Mouse (Mus musculus) neutrophil, adult 65 days (primary cell): ENCODE data around the gene Lrpprc. TPM values are rescaled to one million over a fixed set of nuclear protein-coding genes. Genes with fewer than 3 reads are reported as not detected.

Experiments
- total RNA-seq: library from RNA; stranded (reverse); gene quantifications from 2 replicates; pipeline ENCODE4 v1.2.4, GENCODE M21; 2023

Lrpprc gene
- total RNA-seq, result 12.1 and 13.5 TPM in 2 replicates

DNA sequence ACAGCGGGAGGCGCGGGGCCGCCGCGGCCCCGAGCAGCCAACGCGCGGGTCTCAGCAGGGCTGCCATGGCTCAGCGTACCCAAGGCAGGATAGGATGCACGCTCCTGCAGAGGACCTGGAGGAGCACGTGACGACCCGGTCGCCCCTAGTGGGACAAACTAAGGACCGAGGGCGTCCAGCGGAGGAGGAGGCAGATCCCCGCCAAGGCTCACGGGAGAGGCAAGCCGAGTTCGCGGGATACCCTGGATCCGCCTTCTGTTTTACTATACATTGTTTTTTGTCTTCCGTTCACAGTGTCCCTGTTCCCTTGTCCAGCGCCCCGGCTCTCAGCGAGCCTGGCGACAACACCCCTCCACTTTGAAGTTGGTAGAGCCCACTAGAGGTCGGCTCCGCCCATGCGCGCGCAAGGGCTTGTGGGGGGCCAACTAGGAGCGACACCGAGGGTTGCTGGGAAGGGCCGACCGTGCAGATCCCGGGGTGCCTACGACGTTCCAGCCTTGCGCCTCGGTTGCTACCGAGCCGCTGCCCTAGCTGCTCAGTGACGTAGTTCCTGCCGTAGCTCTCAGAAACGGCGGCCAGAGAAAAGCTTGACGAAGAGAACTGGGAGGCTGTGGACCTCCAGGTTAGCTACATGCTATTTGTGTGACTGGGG, at the start of gene Lrpprc:
Gene Lrpprc, minus strand, starts transcription at position 343 of the 652 bp plus-strand sequence.

DNA sequence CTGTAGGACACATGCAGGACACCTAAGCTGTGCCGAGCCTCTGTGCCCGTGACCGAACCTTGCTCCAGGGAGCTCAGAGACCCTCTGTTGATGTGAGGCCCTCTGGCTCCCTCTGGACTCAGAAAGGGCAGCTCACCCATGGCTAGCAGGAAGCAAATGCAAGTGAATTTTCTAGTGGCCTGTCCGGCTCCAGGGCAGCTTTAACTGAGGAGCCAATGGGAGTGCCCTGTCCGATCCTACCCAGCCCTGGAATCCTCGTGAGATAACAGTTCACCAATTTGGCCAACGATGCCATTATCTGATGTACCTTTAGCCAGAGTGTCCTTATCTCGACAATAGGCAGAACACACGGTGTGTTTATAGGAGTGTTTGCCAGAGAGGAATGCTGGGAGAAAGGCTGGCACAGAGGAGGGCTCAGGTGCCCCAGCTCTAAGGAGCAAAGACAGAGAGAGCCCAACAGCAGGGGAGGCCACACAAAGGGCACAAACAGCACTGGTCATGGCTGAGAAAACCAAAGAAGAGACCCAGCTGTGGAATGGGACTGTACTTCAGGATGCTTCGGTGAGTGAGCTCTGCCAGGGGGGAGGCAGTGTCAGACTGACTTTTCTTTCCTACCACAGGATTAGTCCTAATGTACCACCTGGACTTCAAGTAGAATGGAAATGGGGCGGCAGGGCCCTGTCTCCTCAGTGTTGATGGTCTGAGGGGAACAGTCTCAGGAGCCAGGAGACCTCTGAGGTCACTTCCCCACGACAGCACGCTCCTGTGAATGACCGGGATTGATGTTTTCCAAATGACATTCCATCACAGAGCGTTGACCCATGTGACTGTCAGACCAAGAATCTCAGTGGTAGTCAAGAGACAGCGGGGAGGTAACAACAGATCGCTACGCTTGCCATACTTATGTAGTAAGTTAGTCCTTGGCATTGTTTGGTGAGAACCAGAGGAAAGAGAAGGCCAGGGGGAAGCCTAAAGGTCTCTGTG, 107.6 kb downstream of the Lrpprc start, which contains the start of gene Abcg5:
Gene Abcg5, minus strand, starts transcription at position 278 of the 984 bp plus-strand sequence.

DNA sequence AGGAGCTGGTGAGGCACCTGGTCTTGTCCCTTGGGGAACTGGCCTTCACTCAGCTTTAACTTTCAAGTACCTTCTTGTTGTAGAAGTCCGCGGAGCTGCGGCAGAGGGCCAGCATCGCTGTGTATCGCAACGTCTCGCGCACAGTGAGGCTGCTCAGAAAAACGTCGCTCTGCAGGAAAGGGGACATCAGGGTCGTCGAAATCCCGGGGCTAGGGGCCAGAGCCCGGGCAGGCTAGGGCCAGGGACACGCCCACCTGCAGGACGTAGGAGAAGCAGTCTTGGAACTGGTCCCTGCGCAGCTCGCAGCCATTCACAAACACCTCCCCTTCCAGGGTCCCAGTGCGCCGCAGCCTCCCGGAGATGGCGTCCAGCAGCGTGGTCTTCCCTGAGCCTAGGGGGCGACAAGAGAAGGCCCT, 114.6 kb downstream of the Lrpprc start, which contains the start of gene Abcg8:
Gene Abcg8, plus strand, starts transcription at position 352 of the 416 bp plus-strand sequence.

Other genes with a start within 250 kb of the Lrpprc start
- 0.88 and 1.0 TPM in 2 replicates for gene Dync2li1, start 164.3 kb downstream of the Lrpprc start, total RNA-seq
- gene Abcg8, start 114.5 kb downstream of the Lrpprc start, total RNA-seq, result not detected in 2 replicates
- not detected in 2 replicates for gene Abcg5, start 107.8 kb downstream of the Lrpprc start, total RNA-seq
- 32.8 and 50.0 TPM in 2 replicates for gene Ppm1b, start 166.0 kb upstream of the Lrpprc start, total RNA-seq
- 0.16 and 0.25 TPM in 2 replicates for gene Slc3a1, start 237.6 kb upstream of the Lrpprc start, total RNA-seq